Comparison of ENCODE assay signal across 1 mouse cellular context in genomic region chr15:83563327-83563856, GRCm38 (mm10).
A peak's percentile ranks its signal among the peaks of the same experiment; 100 is the strongest.
TF ChIP-seq lines count a peak whose summit lies in the region.

Gene Tspo, plus strand, starts transcription at chr15:83563592.
Gene Mcat, minus strand, starts transcription at chr15:83563787.

TF ChIP-seq in MEL, 35 proteins besides CTCF, POLR2A, EP300 and RAD21 (continued from another document):
- TF ChIP-seq MXI1 (IDR thresholded peaks at IDR 0.05; ENCODE audit: low read depth, low read length) (peak; percentile 69), NELFE (IDR thresholded peaks at IDR 0.05; ENCODE audit: low read depth, low read length) (peak; percentile 50), JUND (IDR thresholded peaks at IDR 0.05; ENCODE audit: low read depth, low read length) (no peak), RCOR1 (IDR thresholded peaks at IDR 0.05; ENCODE audit: low read depth, low read length) (no peak), HCFC1 (IDR thresholded peaks at IDR 0.05; ENCODE audit: low read depth, low read length) (no peak), E2F4 (IDR thresholded peaks at IDR 0.05; ENCODE audit: borderline replicate concordance, low read depth, low read length) (no peak), KAT2A (conservative IDR thresholded peaks at IDR 0.05; ENCODE audit: low read depth, low read length) (no peak), POLR2AphosphoS5 (IDR thresholded peaks at IDR 0.05; ENCODE audit: borderline replicate concordance, low read depth, low read length) (no peak), MAFK (IDR thresholded peaks at IDR 0.05; ENCODE audit: borderline replicate concordance, low read depth, low read length) (no peak), MYC (IDR thresholded peaks at IDR 0.05; ENCODE audit: low read depth, low read length) (peak; percentile 21), BHLHE40 (IDR thresholded peaks at IDR 0.05; ENCODE audit: borderline replicate concordance, low read depth, low read length) (no peak), ZNF384 (IDR thresholded peaks at IDR 0.05; ENCODE audit: low read depth, low read length) (peak; percentile 69)
